Mouse (Mus musculus) myocyte (in vitro differentiated cells): ENCODE results near the gene Nvl. TPM values are rescaled to one million over a fixed set of nuclear protein-coding genes. Genes with fewer than 3 reads are reported as not detected.

Source experiments
- H3K27me3 ChIP-seq: one replicate; pipeline ENCODE4 v1.6.1; 2011; ENCODE audit not compliant: control insufficient read depth, insufficient read depth, insufficient read length
- H3K36me3 ChIP-seq: one replicate; pipeline ENCODE4 v1.6.1; 2011; ENCODE audit not compliant: control insufficient read depth, insufficient read depth
- H3K4me2 ChIP-seq: one replicate; pipeline ENCODE4 v1.6.1; 2011; ENCODE audit warnings: low read depth, control low read depth
- H3K4me3 ChIP-seq: one replicate; pipeline ENCODE4 v1.5.1; 2011; ENCODE audit warnings: mild to moderate bottlenecking, control low read depth, moderate library complexity
- H3K79me2 ChIP-seq: one replicate; pipeline ENCODE4 v1.6.1; 2011; ENCODE audit not compliant: control insufficient read depth, insufficient read depth
- H3ac ChIP-seq: one replicate; pipeline ENCODE4 v1.6.1; 2011; ENCODE audit not compliant: control insufficient read depth, insufficient read length
- CEBPB ChIP-seq: IDR thresholded peaks from 2 replicates; pipeline ENCODE4 v1.6.1; 2011; ENCODE audit warnings: mild to moderate bottlenecking, moderate library complexity; ENCODE audit not compliant: poor library complexity, insufficient read depth, severe bottlenecking
- E2F4 ChIP-seq: IDR thresholded peaks from one replicate; pipeline ENCODE4 v1.6.1; 2011; ENCODE audit warnings: mild to moderate bottlenecking, control low read depth, moderate library complexity; ENCODE audit not compliant: insufficient read depth
- MAX ChIP-seq: IDR thresholded peaks from one replicate; pipeline ENCODE4 v1.6.1; 2011; ENCODE audit warnings: low read depth, mild to moderate bottlenecking, control low read depth
- MYOD1 ChIP-seq, 3 experiments: IDR thresholded peaks; one replicate each; pipeline ENCODE4 v1.6.1; 2011; ENCODE audit warnings: control low read depth in 2 of 3, low read depth in 2 of 3, mild to moderate bottlenecking in 2 of 3, moderate library complexity in 1 of 3; ENCODE audit not compliant: insufficient read length in 2 of 3, control insufficient read depth in 1 of 3
- MYOG ChIP-seq, 3 experiments: IDR thresholded peaks; one replicate each; pipeline ENCODE4 v1.6.1; 2011; ENCODE audit warnings: control low read depth in 2 of 3, low read depth in 2 of 3, mild to moderate bottlenecking in 2 of 3; ENCODE audit not compliant: insufficient read length in 2 of 3, control insufficient read depth in 1 of 3, insufficient read depth in 1 of 3
- POLR2A ChIP-seq: IDR thresholded peaks from one replicate; pipeline ENCODE4 v1.6.1; 2011; ENCODE audit warnings: low read depth, mild to moderate bottlenecking, control low read depth, moderate library complexity; ENCODE audit not compliant: insufficient read length
- POLR2AphosphoS2 ChIP-seq: IDR thresholded peaks from one replicate; pipeline ENCODE4 v1.6.1; 2011; ENCODE audit warnings: low read depth, control low read depth; ENCODE audit not compliant: insufficient read length
- REST ChIP-seq: IDR thresholded peaks from one replicate; pipeline ENCODE4 v1.6.1; 2011; ENCODE audit warnings: mild to moderate bottlenecking, control low read depth, moderate library complexity; ENCODE audit not compliant: insufficient read depth, insufficient read length
- SRF ChIP-seq: IDR thresholded peaks from one replicate; pipeline ENCODE4 v1.6.1; 2011; ENCODE audit warnings: low read depth; ENCODE audit not compliant: control insufficient read depth, insufficient read length
- TCF12 ChIP-seq: IDR thresholded peaks from one replicate; pipeline ENCODE4 v1.6.1; 2011; ENCODE audit warnings: mild to moderate bottlenecking, control low read depth; ENCODE audit not compliant: poor library complexity, insufficient read depth, severe bottlenecking
- TCF3 ChIP-seq: IDR thresholded peaks from one replicate; pipeline ENCODE4 v1.6.1; 2011; ENCODE audit warnings: low read depth, control low read depth; ENCODE audit not compliant: insufficient read length
- USF1 ChIP-seq: IDR thresholded peaks from one replicate; pipeline ENCODE4 v1.6.1; 2011; ENCODE audit warnings: low read depth, mild to moderate bottlenecking, control low read depth, moderate library complexity
- polyA plus RNA-seq: library from polyadenylated mRNA; unstranded; fragments of >200 nt; fragmentation: generic; extraction: Trizol; gene quantifications from one replicate; pipeline ENCODE4 v1.2.1, GENCODE M21; 2012; ENCODE audit warnings: missing spikeins

Nvl gene
- polyA plus RNA-seq, 1 experiment: 7.8 TPM

DNA sequence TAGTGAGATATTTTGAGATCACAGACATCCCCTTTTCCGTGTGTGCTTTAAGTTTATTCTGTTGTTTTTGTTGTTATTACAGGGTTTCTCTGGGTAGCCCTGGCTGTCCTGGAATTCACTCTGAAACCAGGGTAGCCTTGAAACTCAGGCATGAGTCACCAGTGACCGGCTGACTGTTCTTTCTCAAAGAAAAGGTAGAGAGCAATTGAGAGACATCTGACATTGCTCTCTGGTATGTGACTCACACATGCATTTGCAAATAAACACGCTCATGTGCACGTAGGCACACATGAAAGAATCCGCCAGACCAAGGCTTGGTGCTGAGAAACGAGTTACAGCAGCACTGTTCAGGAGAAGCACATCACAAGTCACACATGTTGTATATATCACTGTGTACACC lies 12.1 kb downstream of the Nvl start:
- peaks cover 62% of the 10 kb centered on the region for H3K36me3 ChIP-seq
- no peak overlapping the region for H3K4me3 ChIP-seq
- TF ChIP-seq MYOD1 (IDR thresholded peaks at IDR 0.05; ENCODE audit: control insufficient read depth in 1 of 3, insufficient read length in 2 of 3, low read depth in 2 of 3) (no peak), POLR2AphosphoS2 (no peak), REST (no peak), TCF12 (no peak), POLR2A (no peak), TCF3 (no peak), USF1 (no peak), SRF (no peak), CEBPB (no peak), MYOG (IDR thresholded peaks at IDR 0.05; ENCODE audit: control insufficient read depth in 1 of 3, insufficient read depth in 1 of 3, insufficient read length in 2 of 3, low read depth in 2 of 3) (no peak), MAX (no peak), E2F4 (no peak)
- peak overlapping the region; percentile 37 for H3K4me2 ChIP-seq
- H3K27me3 ChIP-seq: no peaks in the 10 kb centered on the region
- H3ac ChIP-seq: no peak overlapping the region
- H3K79me2 ChIP-seq: no peaks in the 10 kb centered on the region

- H3ac ChIP-seq: no peak overlapping the region
- no peak overlapping the region for H3K4me3 ChIP-seq
- no peaks in the 10 kb centered on the region for H3K79me2 ChIP-seq
- H3K4me2 ChIP-seq: no peak overlapping the region
- H3K36me3 ChIP-seq: peaks cover 59% of the 10 kb centered on the region
- no peaks in the 10 kb centered on the region for H3K27me3 ChIP-seq
- no peak for TF ChIP-seq MAX
- TF ChIP-seq MYOG (IDR thresholded peaks at IDR 0.05; ENCODE audit: control insufficient read depth in 1 of 3, insufficient read depth in 1 of 3, insufficient read length in 2 of 3, low read depth in 2 of 3): no peak
- no peak for TF ChIP-seq E2F4
- TF ChIP-seq MYOD1 (IDR thresholded peaks at IDR 0.05; ENCODE audit: control insufficient read depth in 1 of 3, insufficient read length in 2 of 3, low read depth in 2 of 3): no peak
- no peak for TF ChIP-seq CEBPB
- TF ChIP-seq TCF3: no peak
- no peak for TF ChIP-seq TCF12
- no peak for TF ChIP-seq REST
- no peak for TF ChIP-seq USF1
- TF ChIP-seq POLR2A: no peak
- TF ChIP-seq SRF: no peak
- TF ChIP-seq POLR2AphosphoS2: no peak
Measured at GRCm38 (mm10) chr1:181126766-181127165, 17.2 kb downstream of the Nvl start.

GRCm38 (mm10) chr1:181125916-181126315 lies 18.1 kb downstream of the Nvl start:
- peaks cover 59% of the 10 kb centered on the region for H3K36me3 ChIP-seq
- H3K79me2 ChIP-seq: no peaks in the 10 kb centered on the region
- H3K27me3 ChIP-seq: no peaks in the 10 kb centered on the region
- no peak for TF ChIP-seq SRF
- TF ChIP-seq CEBPB: no peak
- no peak for TF ChIP-seq TCF3
- TF ChIP-seq POLR2AphosphoS2: no peak
- no peak for TF ChIP-seq MAX
- TF ChIP-seq POLR2A: no peak
- TF ChIP-seq MYOG (IDR thresholded peaks at IDR 0.05; ENCODE audit: control insufficient read depth in 1 of 3, insufficient read depth in 1 of 3, insufficient read length in 2 of 3, low read depth in 2 of 3): no peak
- no peak for TF ChIP-seq MYOD1 (IDR thresholded peaks at IDR 0.05; ENCODE audit: control insufficient read depth in 1 of 3, insufficient read length in 2 of 3, low read depth in 2 of 3)
- TF ChIP-seq USF1: no peak
- TF ChIP-seq REST: no peak
- no peak for TF ChIP-seq TCF12
- TF ChIP-seq E2F4: no peak
- no peak overlapping the region for H3K4me2 ChIP-seq
- no peak overlapping the region for H3ac ChIP-seq
- no peak overlapping the region for H3K4me3 ChIP-seq

DNA sequence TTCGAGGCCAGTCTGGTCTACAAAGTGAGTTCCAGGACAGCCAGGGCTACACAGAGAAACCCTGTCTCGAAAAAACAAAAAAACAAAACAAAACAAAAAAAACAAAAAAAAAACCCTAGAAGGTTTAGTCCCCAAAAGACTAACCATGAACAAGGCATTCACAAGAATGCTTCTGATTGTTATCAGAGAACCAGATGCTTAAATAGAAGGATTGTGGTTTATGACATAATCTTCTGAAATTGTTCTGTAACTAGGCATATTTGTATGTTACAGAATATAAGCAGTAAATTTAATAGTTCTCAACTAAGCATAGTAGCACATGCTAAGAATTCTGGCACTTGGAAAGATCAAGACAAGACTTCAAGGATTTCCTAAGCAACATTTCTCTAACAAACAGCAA lies 19.9 kb downstream of the Nvl start:
- TF ChIP-seq TCF3 (no peak), TCF12 (no peak), MYOD1 (IDR thresholded peaks at IDR 0.05; ENCODE audit: control insufficient read depth in 1 of 3, insufficient read length in 2 of 3, low read depth in 2 of 3) (no peak)
- Histone ChIP-seq H3K4me3 (no peak overlapping the region), H3K4me2 (no peak overlapping the region), H3K36me3 (peaks cover 61% of the 10 kb centered on the region), H3K79me2 (no peaks in the 10 kb centered on the region), H3ac (no peak overlapping the region), H3K27me3 (no peaks in the 10 kb centered on the region)

DNA sequence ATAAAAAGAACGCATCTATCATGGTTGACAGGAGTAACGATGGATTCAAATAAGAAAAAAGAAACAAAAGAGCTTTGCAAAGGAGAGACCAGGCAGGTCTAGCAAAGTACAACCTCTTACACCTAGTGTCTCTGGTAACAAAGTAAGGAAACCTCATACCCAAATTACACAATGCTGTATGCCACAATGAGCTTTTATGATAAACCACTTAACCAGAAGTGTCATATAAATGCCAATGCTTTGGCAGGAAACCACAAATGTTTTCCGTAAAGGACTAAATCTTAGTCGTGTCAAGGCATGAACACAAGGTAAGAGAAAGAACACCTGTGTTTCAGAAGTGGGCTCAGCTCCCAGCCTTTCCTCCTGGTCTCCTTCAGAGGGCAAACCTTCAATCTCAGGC lies 26.9 kb downstream of the Nvl start:
- H3K4me3 ChIP-seq: no peak overlapping the region
- H3ac ChIP-seq: no peak overlapping the region
- H3K4me2 ChIP-seq: no peak overlapping the region
- no peaks in the 10 kb centered on the region for H3K27me3 ChIP-seq
- peaks cover 62% of the 10 kb centered on the region for H3K36me3 ChIP-seq
- TF ChIP-seq REST (no peak), TCF3 (no peak), POLR2AphosphoS2 (no peak)
- no peaks in the 10 kb centered on the region for H3K79me2 ChIP-seq
